Comparison of ENCODE assay signal across 12 mouse cellular contexts in genomic region chr5:91909010-91909620, GRCm38 (mm10). TPM values are rescaled to one million over a fixed set of nuclear protein-coding genes. Genes with fewer than 3 reads are reported as not detected.
DNase-seq lines count a peak whose midpoint lies in the region; ATAC-seq lines count a peak whose summit lies in the region.
"Had no signal": no experiment of that assay in that cellular context is flagged by ENCODE, and none has a peak within 500 bp of the region (broad histone marks: within the 10 kb centered on the region; RNA-seq: fewer than 3 reads in every experiment).

No protein-coding gene starts in this region.

- H3K27me3 ChIP-seq in heart, embryonic 10.5 days (ENCODE audit: insufficient read depth, poor library complexity, severe bottlenecking), result no peaks in the 10 kb centered on the region
- H3K27me3 ChIP-seq in midbrain, embryonic 11.5 days (ENCODE audit: control insufficient read depth, insufficient read depth, low read length), result no peaks in the 10 kb centered on the region
- no peaks in the 10 kb centered on the region for H3K27me3 ChIP-seq in midbrain, embryonic 10.5 days (ENCODE audit: low read depth, poor library complexity, severe bottlenecking)
- no peaks in the 10 kb centered on the region for H3K27me3 ChIP-seq in neural tube, embryonic 12.5 days (replicated peaks)
- H3K27me3 ChIP-seq: embryonic facial prominence, embryonic 13.5 days; limb, embryonic 13.5 days had no signal

- no peak overlapping the region for H3K4me2 ChIP-seq in midbrain, embryonic 11.5 days
- H3K4me2 ChIP-seq in neural tube, embryonic 12.5 days (replicated peaks), result no peak overlapping the region
- H3K4me2 ChIP-seq: embryonic facial prominence, embryonic 13.5 days; limb, embryonic 13.5 days had no signal

- H3K27ac ChIP-seq in heart, embryonic 10.5 days, result no peak overlapping the region
- no peak overlapping the region for H3K27ac ChIP-seq in midbrain, embryonic 11.5 days (ENCODE audit: low read depth, low read length)
- H3K27ac ChIP-seq in midbrain, embryonic 10.5 days (replicated peaks), result no peak overlapping the region
- no peak overlapping the region for H3K27ac ChIP-seq in neural tube, embryonic 12.5 days
- H3K27ac ChIP-seq: embryonic facial prominence, embryonic 13.5 days; limb, embryonic 13.5 days; macrophage had no signal

- no peaks in the 10 kb centered on the region for H3K4me1 ChIP-seq in heart, embryonic 10.5 days
- H3K4me1 ChIP-seq in midbrain, embryonic 11.5 days (ENCODE audit: control insufficient read depth, insufficient read depth, low read length), result no peaks in the 10 kb centered on the region
- H3K4me1 ChIP-seq in midbrain, embryonic 10.5 days, result peaks cover 8% of the 10 kb centered on the region
- H3K4me1 ChIP-seq in neural tube, embryonic 12.5 days, result 0 out of 2 replicates have a peak, but pooled peaks cover 5% of the 10 kb centered on the region
- H3K4me1 ChIP-seq: embryonic facial prominence, embryonic 13.5 days; limb, embryonic 13.5 days had no signal

- H3K9ac ChIP-seq in midbrain, embryonic 11.5 days (ENCODE audit: low read length), result no peak overlapping the region
- no peak overlapping the region for H3K9ac ChIP-seq in neural tube, embryonic 12.5 days
- H3K9ac ChIP-seq: embryonic facial prominence, embryonic 13.5 days; limb, embryonic 13.5 days had no signal

- 62% methylated on average over 10 of the region's 10 CpGs for WGBS in heart, embryonic 10.5 days
- whole genome bisulfite sequencing in midbrain, embryonic 11.5 days, result 59% methylated on average over 10 of the region's 10 CpGs
- WGBS in midbrain, embryonic 10.5 days, result 64% methylated on average over 10 of the region's 10 CpGs
- WGBS in neural tube, embryonic 12.5 days, result 31% methylated on average over 10 of the region's 10 CpGs

- ATAC-seq in midbrain, embryonic 11.5 days (ENCODE audit: low FRiP score), result no peak
- ATAC-seq in neural tube, embryonic 12.5 days (ENCODE audit: low FRiP score, low read depth), result peak; percentile 56; the same call in 1 of the 2 replicates

- H3K9me3 ChIP-seq in heart, embryonic 10.5 days, result no peaks in the 10 kb centered on the region
- no peaks in the 10 kb centered on the region for H3K9me3 ChIP-seq in midbrain, embryonic 11.5 days (ENCODE audit: control insufficient read depth, low read length)
- no peaks in the 10 kb centered on the region for H3K9me3 ChIP-seq in midbrain, embryonic 10.5 days (replicated peaks)
- H3K9me3 ChIP-seq in neural tube, embryonic 12.5 days, result no peaks in the 10 kb centered on the region
- H3K9me3 ChIP-seq: embryonic facial prominence, embryonic 13.5 days; limb, embryonic 13.5 days had no signal

- no peak overlapping the region for H3K4me3 ChIP-seq in heart, embryonic 10.5 days
- H3K4me3 ChIP-seq in midbrain, embryonic 11.5 days (ENCODE audit: low read depth, low read length), result no peak overlapping the region
- H3K4me3 ChIP-seq in midbrain, embryonic 10.5 days, result no peak overlapping the region
- no peak overlapping the region for H3K4me3 ChIP-seq in neural tube, embryonic 12.5 days
- H3K4me3 ChIP-seq: embryonic facial prominence, embryonic 13.5 days; limb, embryonic 13.5 days had no signal

- H3K36me3 ChIP-seq in heart, embryonic 10.5 days, result no peaks in the 10 kb centered on the region
- no peaks in the 10 kb centered on the region for H3K36me3 ChIP-seq in midbrain, embryonic 11.5 days (ENCODE audit: control insufficient read depth, insufficient read depth, low read length)
- no peaks in the 10 kb centered on the region for H3K36me3 ChIP-seq in midbrain, embryonic 10.5 days
- no peaks in the 10 kb centered on the region for H3K36me3 ChIP-seq in neural tube, embryonic 12.5 days
- H3K36me3 ChIP-seq: embryonic facial prominence, embryonic 13.5 days; limb, embryonic 13.5 days had no signal

- peak; percentile 92 for DNase-seq in heart, adult 11 months
- DNase-seq in heart, embryonic 10.5 days (ENCODE audit: low spot score), result no peak
- peak; percentile 44 for DNase-seq in midbrain, embryonic 11.5 days (ENCODE audit: low spot score, missing footprints)
- DNase-seq in midbrain, embryonic 10.5 days (ENCODE audit: low spot score), result no peak
- peak; percentile 44 for DNase-seq in gastrocnemius, postnatal 10 days
- no peak for DNase-seq in thymus, postnatal 0 days (ENCODE audit: low spot score)
- no peak for DNase-seq in urinary bladder, postnatal 10 days (ENCODE audit: low spot score)
- DNase-seq: kidney, postnatal 25 days had no signal

RNA-seq across cellular contexts. Expression of gene Rchy1, which starts 53.8 kb away (rescaled TPM):
- 56.7 and 60.1 TPM in 2 replicates for polyA plus RNA-seq in heart, embryonic 10.5 days (2016; fragmentation: Nextera tagmentation; extraction: Ambion mirVana)
- 40.9 and 45.6 TPM in 2 replicates for polyA plus RNA-seq in midbrain, embryonic 11.5 days (2014; fragmentation: Nextera tagmentation; extraction: Ambion mirVana)
- polyA plus RNA-seq in midbrain, embryonic 10.5 days (2016; fragmentation: Nextera tagmentation; extraction: Ambion mirVana), result 58.0 and 64.7 TPM in 2 replicates
- 10 to 100 TPM; 36.0 to 37.6 TPM for total RNA-seq in gastrocnemius, postnatal 10 days (2021)
- polyA plus RNA-seq in neural tube, embryonic 12.5 days (2016; fragmentation: Nextera tagmentation; extraction: Ambion mirVana), result 70.6 and 78.8 TPM in 2 replicates
- polyA plus RNA-seq in thymus, postnatal 0 days (2015; fragmentation: Nextera tagmentation; extraction: Ambion mirVana), result 71.5 and 100 TPM in 2 replicates

Comparison
In these comparisons a context has a peak if more than half of its experiments do, and no peak if none do; other contexts are left out.
1. DNase-seq: peak in heart, adult 11 months (single experiment), midbrain, embryonic 11.5 days (single experiment) and gastrocnemius, postnatal 10 days (single experiment); none in heart, embryonic 10.5 days (single experiment), midbrain, embryonic 10.5 days (single experiment), thymus, postnatal 0 days (single experiment) and urinary bladder, postnatal 10 days (single experiment).